Mouse (Mus musculus): ENCODE measurements around the gene Fbxo46.

The Fbxo46 gene

GRCm38 (mm10) chr7:19092381-19093173 is 27.1 kb upstream of the Fbxo46 start:
- DNase-seq (ENCODE audit: low read depth in 1 of 2, low spot score in 2 of 2) = no peak

GRCm38 (mm10) chr7:19093174-19093521 is 26.5 kb upstream of the Fbxo46 start:
- DNase-seq (ENCODE audit: low read depth in 1 of 2, low spot score in 2 of 2) = peak in 1 of 2 experiments; percentile 69

- DNase-seq (ENCODE audit: low read depth in 1 of 2, low spot score in 2 of 2) = peak in 1 of 2 experiments; percentile 50
Observed at GRCm38 (mm10) chr7:19093537-19094385, 25.9 kb upstream of the Fbxo46 start.

DNA sequence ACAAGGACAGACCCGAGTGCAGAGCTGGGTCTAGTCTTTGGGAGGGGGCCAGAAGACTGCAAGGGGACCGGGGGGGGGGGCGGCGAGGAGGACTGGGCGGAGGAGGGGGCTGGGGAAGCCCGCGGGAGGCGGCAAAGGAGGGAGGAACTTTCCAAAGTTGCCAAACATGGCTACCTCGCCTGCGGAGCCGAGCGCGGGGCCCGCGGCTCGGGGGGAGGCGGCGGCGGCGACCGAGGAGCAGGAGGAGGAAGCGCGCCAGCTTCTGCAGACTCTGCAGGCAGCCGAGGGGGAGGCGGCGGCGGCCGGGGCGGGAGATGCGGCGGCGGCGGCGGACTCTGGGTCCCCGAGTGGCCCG is 25.2 kb upstream of the Fbxo46 start, which contains the start of gene Six5:
Gene Six5 (plus strand): TSS at position 124 of the 355 bp plus-strand sequence.
- DNase-seq (ENCODE audit: low read depth in 1 of 2, low spot score in 2 of 2) = no peak

GRCm38 (mm10) chr7:19094826-19095750 is 24.6 kb upstream of the Fbxo46 start:
- DNase-seq (ENCODE audit: low read depth in 1 of 2, low spot score in 2 of 2) = no peak

- DNase-seq (ENCODE audit: low read depth in 1 of 2, low spot score in 2 of 2) = no peak
Observed at GRCm38 (mm10) chr7:19095751-19096110, 23.9 kb upstream of the Fbxo46 start.

DNA sequence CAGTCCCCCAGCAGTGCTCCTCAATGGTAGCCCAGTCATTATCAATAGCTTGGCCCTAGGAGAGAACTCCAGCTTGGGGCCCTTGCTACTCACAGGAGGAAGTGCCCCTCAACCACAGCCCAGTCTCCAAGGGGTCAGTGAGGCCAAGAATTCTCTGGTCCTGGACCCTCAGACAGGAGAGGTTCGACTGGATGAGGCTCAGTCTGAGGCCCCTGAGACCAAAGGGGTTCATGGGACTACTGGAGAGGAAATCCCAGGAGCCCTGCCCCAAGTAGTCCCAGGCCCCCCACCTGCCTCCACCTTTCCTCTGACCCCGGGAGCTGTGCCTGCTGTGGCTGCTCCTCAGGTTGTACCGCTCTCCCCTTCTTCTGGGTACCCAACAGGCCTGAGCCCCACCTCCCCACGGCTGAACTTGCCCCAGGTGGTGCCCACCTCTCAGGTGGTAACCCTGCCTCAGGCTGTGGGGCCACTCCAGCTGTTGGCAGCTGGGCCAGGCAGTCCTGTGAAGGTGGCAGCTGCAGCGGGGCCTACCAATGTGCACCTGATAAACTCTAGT is 23.2 kb upstream of the Fbxo46 start:
- no peak for DNase-seq (ENCODE audit: low read depth in 1 of 2, low spot score in 2 of 2)

DNA sequence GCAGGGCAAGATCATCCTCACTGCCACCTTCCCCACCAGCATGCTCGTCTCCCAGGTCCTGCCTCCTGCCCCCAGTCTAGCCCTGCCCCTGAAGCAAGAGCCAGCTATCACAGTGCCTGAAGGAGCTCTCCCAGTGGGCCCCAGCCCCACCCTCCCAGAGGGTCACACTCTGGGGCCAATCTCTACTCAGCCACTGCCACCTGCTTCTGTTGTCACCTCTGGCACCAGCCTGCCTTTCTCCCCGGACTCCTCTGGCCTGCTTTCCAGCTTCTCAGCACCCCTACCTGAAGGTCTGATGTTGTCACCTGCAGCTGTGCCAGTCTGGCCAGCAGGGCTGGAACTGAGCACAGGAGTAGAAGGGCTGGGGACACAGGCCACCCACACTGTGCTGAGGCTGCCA is 22.4 kb upstream of the Fbxo46 start:
- DNase-seq (ENCODE audit: low read depth in 1 of 2, low spot score in 2 of 2) = no peak

DNA sequence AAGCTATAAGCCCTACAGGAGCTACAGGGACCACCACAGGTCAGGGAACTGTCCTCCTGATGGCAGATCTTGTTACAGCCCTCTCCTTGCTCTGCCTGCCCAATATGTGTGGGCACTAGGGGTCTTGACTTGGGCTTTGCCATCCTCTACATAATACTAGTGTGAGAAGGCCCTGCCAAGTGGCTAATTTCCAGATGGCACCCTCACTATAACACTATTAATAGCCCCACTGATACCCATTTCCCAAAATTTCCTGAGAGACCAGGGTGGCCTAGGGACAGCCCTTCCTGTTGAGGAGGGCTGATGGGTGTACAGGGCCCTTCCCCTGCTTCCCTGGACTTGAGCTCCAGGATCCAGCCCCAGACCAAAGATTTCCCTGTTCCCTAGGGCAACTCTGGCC is 21.8 kb upstream of the Fbxo46 start:
- DNase-seq (ENCODE audit: low read depth in 1 of 2, low spot score in 2 of 2) = no peak

GRCm38 (mm10) chr7:19098811-19099210 is 20.8 kb upstream of the Fbxo46 start:
- no peak for DNase-seq (ENCODE audit: low read depth in 1 of 2, low spot score in 2 of 2)

- DNase-seq (ENCODE audit: low read depth in 1 of 2, low spot score in 2 of 2) = no peak
Observed at GRCm38 (mm10) chr7:19100290-19100689, 19.4 kb upstream of the Fbxo46 start.

DNA sequence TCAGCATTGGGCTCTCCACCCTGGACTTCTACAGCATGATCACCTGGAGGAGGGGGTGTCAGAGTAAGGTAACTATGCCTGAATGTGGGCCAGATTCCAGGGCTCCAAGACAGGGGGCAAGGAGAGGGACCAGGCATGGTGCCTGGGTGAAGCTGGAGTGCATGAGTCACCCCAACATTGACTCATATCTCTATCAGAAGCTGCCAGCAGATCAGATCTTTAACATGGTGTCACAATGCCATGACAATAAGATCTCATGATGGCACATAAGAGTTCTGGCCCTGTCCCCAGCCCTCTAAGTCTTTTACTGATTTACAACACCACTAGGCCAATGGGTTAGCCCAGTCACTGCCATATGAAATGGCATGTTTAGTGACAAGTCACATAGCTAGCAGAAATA is 15.9 kb upstream of the Fbxo46 start:
- DNase-seq (ENCODE audit: low read depth in 1 of 2, low spot score in 2 of 2) = no peak

DNA sequence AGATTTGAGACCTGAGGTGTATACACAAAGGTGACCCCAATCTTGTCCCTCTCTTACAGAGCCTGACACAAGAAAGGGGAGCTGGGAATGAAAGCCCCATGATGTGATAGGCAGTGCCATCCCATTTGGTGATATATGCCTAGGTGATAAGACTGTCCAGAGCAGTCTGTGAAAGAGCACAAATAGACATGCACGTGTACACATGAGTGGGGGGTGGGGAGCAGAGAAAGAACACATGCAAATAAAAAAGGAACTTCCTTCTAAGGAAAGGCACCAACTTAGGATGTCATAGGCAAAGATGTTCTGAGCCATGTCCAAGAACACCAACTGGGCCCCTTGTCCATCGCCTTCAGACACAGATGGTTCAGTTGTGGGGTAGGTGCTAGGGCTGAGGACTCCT is 15.2 kb upstream of the Fbxo46 start:
- DNase-seq (ENCODE audit: low read depth in 1 of 2, low spot score in 2 of 2) = no peak

GRCm38 (mm10) chr7:19107436-19107835 is 12.2 kb upstream of the Fbxo46 start:
- no peak for DNase-seq (ENCODE audit: low read depth in 1 of 2, low spot score in 2 of 2)

GRCm38 (mm10) chr7:19109565-19109964 is 10.1 kb upstream of the Fbxo46 start:
- DNase-seq (ENCODE audit: low read depth in 1 of 2, low spot score in 2 of 2) = no peak

- no peak for DNase-seq (ENCODE audit: low read depth in 1 of 2, low spot score in 2 of 2)
Observed at GRCm38 (mm10) chr7:19118028-19118771, 1.5 kb upstream of the Fbxo46 start, which contains the start of gene Gm4969. TSS of gene Gm4969 (minus strand) at chr7:19118368.

- no peak for DNase-seq (ENCODE audit: low read depth in 1 of 2, low spot score in 2 of 2)
Observed at GRCm38 (mm10) chr7:19119083-19119482, 576 bp upstream of the Fbxo46 start.

GRCm38 (mm10) chr7:19121686-19122085 is 2.0 kb downstream of the Fbxo46 start:
- DNase-seq (ENCODE audit: low read depth in 1 of 2, low spot score in 2 of 2) = no peak

- DNase-seq (ENCODE audit: low read depth in 1 of 2, low spot score in 2 of 2) = no peak
Observed at GRCm38 (mm10) chr7:19124713-19125112, 5.1 kb downstream of the Fbxo46 start.

- no peak for DNase-seq (ENCODE audit: low read depth in 1 of 2, low spot score in 2 of 2)
Observed at GRCm38 (mm10) chr7:19127744-19128143, 8.1 kb downstream of the Fbxo46 start.

Measured in monocyte, adult 2 months (primary cell).